Mouse (Mus musculus): ENCODE results near the gene Ptpn4.

DNA sequence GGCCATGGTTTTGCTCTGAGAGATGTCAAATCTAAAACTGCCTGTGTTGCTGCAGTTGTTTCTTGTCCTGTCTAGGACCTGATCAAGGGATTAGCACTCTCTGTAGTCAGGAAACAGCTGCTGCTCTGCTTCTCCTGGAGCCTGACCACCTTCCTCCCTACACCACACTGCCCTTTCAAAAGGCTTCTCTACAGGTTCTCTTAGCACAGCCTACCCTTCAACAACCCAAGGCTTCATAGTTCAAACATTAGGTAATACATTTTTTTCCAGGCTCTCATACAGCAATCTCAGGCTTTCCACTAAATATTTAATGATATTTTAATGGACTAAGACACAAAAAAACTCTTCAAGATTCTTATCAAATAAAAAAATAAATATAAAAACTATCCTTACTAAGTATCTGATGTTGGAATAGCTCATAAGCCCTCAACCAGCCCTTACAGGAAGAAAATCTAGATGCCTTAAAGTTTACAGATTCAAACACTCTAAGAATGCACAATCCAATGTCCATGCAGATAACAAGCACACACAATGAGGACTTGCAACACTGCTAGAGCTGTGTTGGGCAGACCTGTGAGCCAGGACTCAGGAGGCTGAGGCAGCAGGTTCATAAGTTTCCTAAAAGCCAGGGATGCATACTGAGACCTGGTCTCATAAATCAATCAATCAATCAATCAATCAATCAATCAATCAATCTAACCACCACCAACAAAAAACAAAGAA, 196.2 kb downstream of the Ptpn4 start:
- TF ChIP-seq MYOG (IDR thresholded peaks at IDR 0.05; ENCODE audit: control insufficient read depth, extremely low read depth, insufficient read length) (no peak), CTCF (IDR thresholded peaks at IDR 0.05; ENCODE audit: control insufficient read depth, insufficient read depth, insufficient read length) (no peak), MYOD1 (IDR thresholded peaks at IDR 0.05; ENCODE audit: control insufficient read depth, insufficient read length, low read depth) (no peak), USF1 (IDR thresholded peaks at IDR 0.05; ENCODE audit: low read depth) (no peak), CEBPB (IDR thresholded peaks at IDR 0.05; ENCODE audit: low read depth) (no peak), MAX (IDR thresholded peaks at IDR 0.05) (no peak)

Measured in C2C12 (cell line).